8 mouse cellular contexts compared by ENCODE assay signal in the genomic region with DNA sequence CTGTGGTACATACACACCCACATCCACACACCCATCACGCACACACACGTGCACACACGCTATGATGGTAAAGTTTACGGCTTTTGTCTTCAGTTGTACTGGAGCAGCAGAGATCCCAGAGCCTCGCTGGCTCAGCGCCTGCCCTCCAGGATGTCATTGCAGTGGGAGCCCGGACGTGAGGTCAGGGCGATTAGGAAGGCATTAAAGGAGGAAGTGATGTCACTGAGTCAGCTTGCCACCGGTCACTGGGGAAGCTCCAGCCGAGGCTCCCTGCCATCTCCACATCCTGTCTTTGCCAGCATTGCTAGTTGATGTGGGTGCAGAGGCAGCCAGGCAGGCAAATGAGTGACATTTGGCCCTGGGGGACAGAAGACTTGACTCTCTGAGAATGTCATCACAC.
A peak's percentile ranks its signal among the peaks of the same experiment; 100 is the strongest.
DNase-seq lines count a peak whose midpoint lies in the region; ATAC-seq and TF ChIP-seq lines count a peak whose summit lies in the region.

No protein-coding gene starts in this region.

- intact Hi-C loops in gastrocnemius, postnatal 14 days (cut with DNase I; ENCODE audit: low total_unique reads): no loop called here

- 0 out of 2 replicates have a peak overlapping the region, but pooled peaks have one; percentile 12 for H3K4me2 ChIP-seq in embryonic facial prominence, embryonic 14.5 days (ENCODE audit: low read depth, low read length)
- no peak overlapping the region for H3K4me2 ChIP-seq in hindbrain, postnatal 0 days (ENCODE audit: low read depth, low read length)

- H3K27me3 ChIP-seq in embryonic facial prominence, embryonic 14.5 days (replicated peaks; ENCODE audit: control insufficient read depth, insufficient read depth, low read length): no peaks in the 10 kb centered on the region
- H3K27me3 ChIP-seq in embryonic facial prominence, embryonic 10.5 days (replicated peaks; ENCODE audit: low read depth, poor library complexity, severe bottlenecking): no peaks in the 10 kb centered on the region
- no peaks in the 10 kb centered on the region for H3K27me3 ChIP-seq in hindbrain, postnatal 0 days (ENCODE audit: insufficient read depth, low read length)

- TF ChIP-seq CTCF in hindbrain, postnatal 0 days (IDR thresholded peaks at IDR 0.05; ENCODE audit: low read depth): no peak

- peak; percentile 33 for DNase-seq in embryonic facial prominence, embryonic 14.5 days (ENCODE audit: low spot score)
- DNase-seq in embryonic facial prominence, embryonic 10.5 days (ENCODE audit: low spot score): no peak
- peak; percentile 61 for DNase-seq in gastrocnemius, postnatal 14 days
- DNase-seq in kidney, adult 18-20 months: peak; percentile 56
- peak; percentile 67 for DNase-seq in lung, postnatal 14 days
- peak; percentile 52 for DNase-seq in thymus, postnatal 25 days
- DNase-seq in cerebellum, postnatal 4 days (ENCODE audit: low spot score in 2 of 2): no peak
- no peak for DNase-seq in hindbrain, postnatal 0 days (ENCODE audit: low spot score)

- no peaks in the 10 kb centered on the region for H3K4me1 ChIP-seq in embryonic facial prominence, embryonic 14.5 days (ENCODE audit: control insufficient read depth, insufficient read depth, low read length)
- H3K4me1 ChIP-seq in embryonic facial prominence, embryonic 10.5 days: peaks cover 4% of the 10 kb centered on the region
- H3K4me1 ChIP-seq in hindbrain, postnatal 0 days (ENCODE audit: insufficient read depth, low read length): 0 out of 2 replicates have a peak, but pooled peaks cover 4% of the 10 kb centered on the region

- WGBS in embryonic facial prominence, embryonic 14.5 days: 67% methylated on average over 11 of the region's 11 CpGs
- 72% methylated on average over 11 of the region's 11 CpGs for WGBS in embryonic facial prominence, embryonic 10.5 days
- WGBS in hindbrain, postnatal 0 days: 75% methylated on average over 11 of the region's 11 CpGs

- H3K9ac ChIP-seq in embryonic facial prominence, embryonic 14.5 days (ENCODE audit: low read depth, low read length): no peak overlapping the region
- H3K9ac ChIP-seq in hindbrain, postnatal 0 days (replicated peaks; ENCODE audit: low read length): no peak overlapping the region

- no peak overlapping the region for H3K27ac ChIP-seq in embryonic facial prominence, embryonic 14.5 days (replicated peaks; ENCODE audit: low read depth, low read length)
- no peak overlapping the region for H3K27ac ChIP-seq in embryonic facial prominence, embryonic 10.5 days (replicated peaks)
- H3K27ac ChIP-seq in hindbrain, postnatal 0 days: no peak overlapping the region

- peaks cover 7% of the 10 kb centered on the region; the same call in 1 of the 2 replicates for H3K36me3 ChIP-seq in embryonic facial prominence, embryonic 14.5 days (ENCODE audit: control insufficient read depth, insufficient read depth, low read length)
- peaks cover 11% of the 10 kb centered on the region for H3K36me3 ChIP-seq in embryonic facial prominence, embryonic 10.5 days (replicated peaks)
- H3K36me3 ChIP-seq in hindbrain, postnatal 0 days (ENCODE audit: insufficient read depth, low read length): no peaks in the 10 kb centered on the region; the same call in 1 of the 2 replicates

- no peak for ATAC-seq in embryonic facial prominence, embryonic 14.5 days (ENCODE audit: low read depth)
- no peak for ATAC-seq in hindbrain, postnatal 0 days

- H3K9me3 ChIP-seq in embryonic facial prominence, embryonic 14.5 days (ENCODE audit: control insufficient read depth, low read length): no peaks in the 10 kb centered on the region
- H3K9me3 ChIP-seq in embryonic facial prominence, embryonic 10.5 days: no peaks in the 10 kb centered on the region
- no peaks in the 10 kb centered on the region for H3K9me3 ChIP-seq in hindbrain, postnatal 0 days (ENCODE audit: low read length)

- no peak overlapping the region for H3K4me3 ChIP-seq in embryonic facial prominence, embryonic 14.5 days (ENCODE audit: low read depth, low read length)
- H3K4me3 ChIP-seq in embryonic facial prominence, embryonic 10.5 days: no peak overlapping the region
- H3K4me3 ChIP-seq in hindbrain, postnatal 0 days (ENCODE audit: low read length): no peak overlapping the region

Comparison
In these comparisons a context has a peak if more than half of its experiments do, and no peak if none do; other contexts are left out.
1. DNase-seq: peak in embryonic facial prominence, embryonic 14.5 days (single experiment), gastrocnemius, postnatal 14 days (single experiment), kidney, adult 18-20 months (single experiment), lung, postnatal 14 days (single experiment) and thymus, postnatal 25 days (single experiment); none in embryonic facial prominence, embryonic 10.5 days (single experiment), cerebellum, postnatal 4 days (0 of 2) and hindbrain, postnatal 0 days (single experiment).